Mouse (Mus musculus) lung, postnatal 0 days (tissue): Measurements from ENCODE around the gene Cdrt4.

Experiments
- CTCF ChIP-seq: IDR thresholded peaks from 2 replicates; pipeline ENCODE4 v1.5.1; 2016; ENCODE audit warnings: antibody characterized with exemption, mild to moderate bottlenecking
- EP300 ChIP-seq: IDR thresholded peaks from 2 replicates; pipeline ENCODE4 v1.6.1; 2016; ENCODE audit warnings: antibody characterized with exemption, mild to moderate bottlenecking, control low read depth

DNA sequence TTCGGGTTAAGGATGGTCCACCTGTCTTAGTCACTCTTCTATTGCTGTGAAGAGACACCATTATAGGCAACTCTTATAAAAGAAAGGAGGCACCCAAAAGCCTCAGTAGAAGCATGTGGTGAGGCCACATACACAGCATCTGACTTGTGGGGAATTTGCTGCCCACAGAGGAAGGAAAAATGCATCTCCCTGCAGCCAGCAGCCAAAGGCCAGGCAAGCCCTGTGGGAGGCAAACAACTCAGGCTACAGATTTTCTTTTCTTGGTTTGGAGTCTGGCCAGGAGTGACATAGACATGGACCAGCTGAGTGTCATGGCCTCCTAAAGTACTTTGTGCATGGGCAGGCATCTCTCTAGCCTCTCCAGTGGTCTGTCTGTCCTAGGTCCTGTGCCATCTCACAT, 1.4 kb upstream of the Cdrt4 start:
- no peak for TF ChIP-seq CTCF
- no peak for TF ChIP-seq EP300
